Mouse (Mus musculus): ENCODE results near the gene Lrrk1. TPM values are rescaled to one million over a fixed set of nuclear protein-coding genes. Genes with fewer than 3 reads are reported as not detected.

The Lrrk1 gene
- total and polyA plus RNA-seq, 3 experiments = 5.0 to 16.9 (median 13.6) TPM

DNA sequence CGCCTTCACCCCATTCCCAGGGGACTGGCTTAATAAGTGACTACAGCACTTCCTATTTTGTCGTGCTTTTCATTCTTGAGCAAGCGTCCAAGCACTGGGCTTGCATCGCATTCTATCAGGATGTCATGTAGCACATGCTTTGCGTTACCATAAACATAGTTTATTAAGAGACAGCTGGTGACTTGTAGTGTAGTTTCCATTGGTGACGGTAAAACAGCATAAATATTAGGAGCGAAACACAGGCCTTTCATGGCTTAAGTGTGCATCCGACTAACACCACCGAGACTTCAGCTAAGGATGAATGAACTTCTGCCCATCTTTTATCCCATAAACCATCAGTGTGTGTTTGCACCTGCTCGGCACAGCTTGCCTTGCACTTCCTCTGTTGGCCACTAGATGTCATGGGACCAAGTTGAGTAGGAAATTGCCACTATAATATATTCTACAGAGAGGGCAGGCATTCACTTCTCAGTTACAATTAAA lies 46.3 kb upstream of the Lrrk1 start:
- no peaks in the 10 kb centered on the region for H3K79me2 ChIP-seq (replicated peaks; ENCODE audit: control insufficient read depth, extremely low read depth, insufficient read depth, poor library complexity, severe bottlenecking)
- no peak overlapping the region for H3K4me3 ChIP-seq (replicated peaks in 1 of 3; ENCODE audit: low read depth in 2 of 3, low read length in 2 of 3, poor library complexity in 1 of 3)
- no peak overlapping the region for H3K27ac ChIP-seq (ENCODE audit: insufficient read depth, low read depth)
- dilution Hi-C loops (cut with MboI; ENCODE audit: extremely low pct_ligation_motif_present, extremely low pct_unique_long_range_greater_than_20kb, low sequenced_read_pairs) = no loop called here
- H3K27me3 ChIP-seq (replicated peaks) = peaks cover 36% of the 10 kb centered on the region
- no peaks in the 10 kb centered on the region for H3K4me1 ChIP-seq (ENCODE audit: control insufficient read depth in 1 of 2, insufficient read depth in 2 of 2)
- H3K4me2 ChIP-seq (ENCODE audit: insufficient read depth, low read depth, poor library complexity, severe bottlenecking) = no peak overlapping the region
- peak; percentile 39 for DNase-seq (ENCODE audit: extremely low read depth)
- no peaks in the 10 kb centered on the region for H3K36me3 ChIP-seq (replicated peaks in 1 of 2; ENCODE audit: control insufficient read depth in 1 of 2, insufficient read depth in 1 of 2, low read length in 1 of 2)
- in situ Hi-C loops (cut with MboI; ENCODE audit: low pct_ligation_motif_present, low pct_unique_long_range_greater_than_20kb, low sequenced_read_pairs) = loop anchor here (25.0 kb wide), 1 partner anchor 1203 kb away; the partner anchor contains the start of genes Lrrc28 and Ttc23
- TF ChIP-seq E2F4 (IDR thresholded peaks at IDR 0.05; ENCODE audit: insufficient replicate concordance, low read depth, low read length) (no peak), CHD2 (IDR thresholded peaks at IDR 0.05; ENCODE audit: low read length) (no peak), ZNF384 (IDR thresholded peaks at IDR 0.05; ENCODE audit: low read depth, low read length) (no peak), SMC3 (IDR thresholded peaks at IDR 0.05; ENCODE audit: low read depth, low read length) (peak; percentile 87), JUN (IDR thresholded peaks at IDR 0.05; ENCODE audit: insufficient read depth, low read depth, low read length) (no peak), MEF2A (IDR thresholded peaks at IDR 0.05; ENCODE audit: borderline replicate concordance, low read depth, low read length) (no peak), USF1 (IDR thresholded peaks at IDR 0.05; ENCODE audit: low read depth, low read length) (no peak), TBP (conservative IDR thresholded peaks at IDR 0.05; ENCODE audit: low read depth, low read length) (no peak), KAT2A (IDR thresholded peaks at IDR 0.05; ENCODE audit: insufficient replicate concordance, low read length) (no peak), MAX (IDR thresholded peaks at IDR 0.05; ENCODE audit: low read length) (no peak), RAD21 (IDR thresholded peaks at IDR 0.05; ENCODE audit: low read depth, low read length) (peak; percentile 55), TCF12 (IDR thresholded peaks at IDR 0.05; ENCODE audit: low read depth, low read length) (no peak), CTCF (conservative IDR thresholded peaks at IDR 0.05 in 1 of 2, IDR thresholded peaks at IDR 0.05 in 1 of 2; ENCODE audit: low read depth in 2 of 2, low read length in 2 of 2) (peak; percentile 81 to 99), USF2 (conservative IDR thresholded peaks at IDR 0.05; ENCODE audit: low read depth, low read length) (no peak)
- no peak overlapping the region for H3K9ac ChIP-seq (ENCODE audit: insufficient read depth, low read depth)
- H3K9me3 ChIP-seq (replicated peaks; ENCODE audit: low read length) = no peaks in the 10 kb centered on the region

- Histone ChIP-seq H3K4me1 (ENCODE audit: control insufficient read depth in 1 of 2, insufficient read depth in 2 of 2) (no peaks in the 10 kb centered on the region), H3K79me2 (replicated peaks; ENCODE audit: control insufficient read depth, extremely low read depth, insufficient read depth, poor library complexity, severe bottlenecking) (no peaks in the 10 kb centered on the region), H3K9ac (ENCODE audit: insufficient read depth, low read depth) (no peak within 1 kb of the TSS), H3K4me3 (replicated peaks in 1 of 3; ENCODE audit: low read depth in 2 of 3, low read length in 2 of 3, poor library complexity in 1 of 3) (peak within 1 kb of the TSS in 1 of 3 experiments; percentile 21), H3K36me3 (replicated peaks in 1 of 2; ENCODE audit: control insufficient read depth in 1 of 2, insufficient read depth in 1 of 2, low read length in 1 of 2) (no peaks in the 10 kb centered on the region), H3K27ac (ENCODE audit: insufficient read depth, low read depth) (no peak within 1 kb of the TSS), H3K9me3 (replicated peaks; ENCODE audit: low read length) (no peaks in the 10 kb centered on the region), H3K27me3 (replicated peaks) (peaks cover 70% of the 10 kb centered on the region), H3K4me2 (ENCODE audit: insufficient read depth, low read depth, poor library complexity, severe bottlenecking) (peak within 1 kb of the TSS; percentile 83)
- TF ChIP-seq ZC3H11A (IDR thresholded peaks at IDR 0.05; ENCODE audit: low read depth, low read length) (no peak), USF2 (conservative IDR thresholded peaks at IDR 0.05; ENCODE audit: low read depth, low read length) (no peak)
- in situ Hi-C loops (cut with MboI; ENCODE audit: low pct_ligation_motif_present, low pct_unique_long_range_greater_than_20kb, low sequenced_read_pairs) = loop anchor here (25.0 kb wide), 1 partner anchor 1210 kb away; the partner anchor contains the start of genes Lrrc28 and Ttc23
- dilution Hi-C loops (cut with MboI; ENCODE audit: extremely low pct_ligation_motif_present, extremely low pct_unique_long_range_greater_than_20kb, low sequenced_read_pairs) = no loop called here
- no peak for DNase-seq (ENCODE audit: extremely low read depth)
Observed at GRCm38 (mm10) chr7:66427437-66428161, 39.4 kb upstream of the Lrrk1 start, which contains the start of gene Aldh1a3. TSS of gene Aldh1a3 (minus strand) at chr7:66427517.

Data from CH12.LX (cell line).